Mouse (Mus musculus) forebrain, embryonic 12.5 days (tissue): ENCODE measurements around the gene Fbxo44. TPM values are rescaled to one million over a fixed set of nuclear protein-coding genes. Genes with fewer than 3 reads are reported as not detected.
A peak's percentile ranks its signal among the peaks of the same experiment; 100 is the strongest.
"Not testable (repeated sequence)": the region's sequence is repeated elsewhere in the genome, so short reads cannot be mapped to it uniquely, and the experiment has no call there.

ENCODE experiments used
- ATAC-seq: fragments of 200-750 bp; cut with Nextera tagmentation; 2 replicates; pipeline ENCODE4 v1.8.0; 2017; ENCODE audit warnings: moderate TSS enrichment; ENCODE audit not compliant: low FRiP score
- H3K27ac ChIP-seq: fragments of 300-500 bp; sonication (generic); 2 replicates; pipeline ENCODE4 v1.5.1; 2016; ENCODE audit warnings: mild to moderate bottlenecking
- H3K27me3 ChIP-seq: fragments of 300-500 bp; sonication (generic); 2 replicates; pipeline ENCODE4 v1.6.1; 2016; ENCODE audit warnings: mild to moderate bottlenecking
- H3K36me3 ChIP-seq: fragments of 300-500 bp; sonication (generic); replicated peaks from 2 replicates; pipeline ENCODE4 v1.6.1; 2016; ENCODE audit warnings: mild to moderate bottlenecking
- H3K4me1 ChIP-seq: fragments of 300-500 bp; sonication (generic); 2 replicates; pipeline ENCODE4 v1.6.1; 2016
- H3K4me2 ChIP-seq: fragments of 300-500 bp; sonication (generic); 2 replicates; pipeline ENCODE4 v1.6.1; 2016; ENCODE audit warnings: mild to moderate bottlenecking, moderate library complexity
- H3K4me3 ChIP-seq: fragments of 300-500 bp; sonication (generic); replicated peaks from 2 replicates; pipeline ENCODE4 v1.5.1; 2016; ENCODE audit warnings: mild to moderate bottlenecking
- H3K9ac ChIP-seq: fragments of 300-500 bp; sonication (generic); 2 replicates; pipeline ENCODE4 v1.6.1; 2016; ENCODE audit warnings: mild to moderate bottlenecking
- H3K9me3 ChIP-seq: fragments of 300-500 bp; sonication (generic); 2 replicates; pipeline ENCODE4 v1.6.1; 2016
- WGBS: fragments of 180-500 bp; shearing (Covaris S2); methylation state at CpG from one replicate; pipeline ENCODE4 v1.1.7; 2016; 5-methylcytosine and 5-hydroxymethylcytosine counted together
- polyA plus RNA-seq: library from polyadenylated mRNA; unstranded; fragments of >200 nt; fragmentation: Nextera tagmentation; extraction: Ambion mirVana; gene quantifications from 2 replicates; pipeline ENCODE4 v1.2.1, GENCODE M21; 2016

The Fbxo44 gene
- polyA plus RNA-seq, 1 experiment from 2014 or later, result 60.5 TPM

GRCm38 (mm10) chr4:148177716-148178115 is 17.4 kb upstream of the Fbxo44 start:
- Histone ChIP-seq H3K36me3 (no peaks in the 10 kb centered on the region), H3K4me2 (no peak overlapping the region), H3K4me3 (no peak overlapping the region), H3K27me3 (peaks cover 81% of the 10 kb centered on the region), H3K4me1 (peaks cover 22% of the 10 kb centered on the region), H3K9ac (no peak overlapping the region), H3K27ac (no peak overlapping the region), H3K9me3 (no peaks in the 10 kb centered on the region)
- ATAC-seq, result no peak

- 70% methylated on average over 5 of the region's 6 CpGs for WGBS
- H3K27me3 ChIP-seq, result peaks cover 92% of the 10 kb centered on the region
- not testable (repeated sequence) for ATAC-seq
Measured at GRCm38 (mm10) chr4:148176603-148177002, 16.3 kb upstream of the Fbxo44 start.

GRCm38 (mm10) chr4:148174495-148174862 is 14.2 kb upstream of the Fbxo44 start:
- H3K36me3 ChIP-seq, result no peaks in the 10 kb centered on the region
- no peaks in the 10 kb centered on the region for H3K9me3 ChIP-seq
- WGBS, result 5% methylated on average over 12 of the region's 12 CpGs
- H3K4me2 ChIP-seq, result peak overlapping the region; percentile 47
- H3K9ac ChIP-seq, result 0 out of 2 replicates have a peak overlapping the region, but pooled peaks have one; percentile 5
- peaks cover 96% of the 10 kb centered on the region for H3K27me3 ChIP-seq
- peaks cover 25% of the 10 kb centered on the region for H3K4me1 ChIP-seq
- peak overlapping the region; percentile 31; the same call in 1 of the 2 replicates for H3K27ac ChIP-seq
- no peak for ATAC-seq
- H3K4me3 ChIP-seq, result peak overlapping the region; percentile 25

More at GRCm38 (mm10) chr4:148176603-148177002, 16.3 kb upstream of the Fbxo44 start:
- not testable (repeated sequence) for H3K36me3 ChIP-seq, H3K9ac ChIP-seq, H3K27ac ChIP-seq, H3K9me3 ChIP-seq, H3K4me3 ChIP-seq, H3K4me2 ChIP-seq
- peaks cover 18% of the 10 kb centered on the region for H3K4me1 ChIP-seq

- WGBS, result under 1% methylated on average over 30 of the region's 30 CpGs
- Histone ChIP-seq H3K27ac (peak overlapping the region; percentile 31; the same call in 1 of the 2 replicates), H3K9ac (peak overlapping the region; percentile 5), H3K27me3 (peaks cover 94% of the 10 kb centered on the region), H3K4me1 (peaks cover 25% of the 10 kb centered on the region), H3K4me3 (peak overlapping the region; percentile 25), H3K9me3 (no peaks in the 10 kb centered on the region), H3K36me3 (no peaks in the 10 kb centered on the region), H3K4me2 (peak overlapping the region; percentile 47)
- ATAC-seq, result peak; percentile 75
Measured at GRCm38 (mm10) chr4:148173811-148174494, 13.7 kb upstream of the Fbxo44 start.

GRCm38 (mm10) chr4:148171261-148171660 is 11.0 kb upstream of the Fbxo44 start:
- Histone ChIP-seq H3K4me1 (peaks cover 34% of the 10 kb centered on the region), H3K9ac (no peak overlapping the region), H3K27ac (no peak overlapping the region), H3K4me3 (no peak overlapping the region), H3K36me3 (no peaks in the 10 kb centered on the region), H3K4me2 (no peak overlapping the region), H3K9me3 (no peaks in the 10 kb centered on the region), H3K27me3 (peaks cover 89% of the 10 kb centered on the region)
- 3% methylated on average over 3 of the region's 3 CpGs for whole genome bisulfite sequencing
- no peak for ATAC-seq

- H3K27ac ChIP-seq, result no peak overlapping the region
- H3K27me3 ChIP-seq, result peaks cover 89% of the 10 kb centered on the region
- H3K9ac ChIP-seq, result no peak overlapping the region
- H3K4me1 ChIP-seq, result peaks cover 38% of the 10 kb centered on the region
- H3K36me3 ChIP-seq, result no peaks in the 10 kb centered on the region
- H3K9me3 ChIP-seq, result no peaks in the 10 kb centered on the region
- ATAC-seq, result no peak
- no peak overlapping the region for H3K4me3 ChIP-seq
- WGBS, result 0% methylated on average over 2 of the region's 2 CpGs
- H3K4me2 ChIP-seq, result no peak overlapping the region
Measured at GRCm38 (mm10) chr4:148170842-148171241, 10.6 kb upstream of the Fbxo44 start.

- 24% methylated on average over 15 of the region's 15 CpGs for WGBS
- no peak overlapping the region for H3K4me3 ChIP-seq
- no peaks in the 10 kb centered on the region for H3K9me3 ChIP-seq
- no peak overlapping the region; the same call in 1 of the 2 replicates for H3K4me2 ChIP-seq
- peaks cover 89% of the 10 kb centered on the region for H3K27me3 ChIP-seq
- no peak overlapping the region for H3K27ac ChIP-seq
- H3K36me3 ChIP-seq, result no peaks in the 10 kb centered on the region
- ATAC-seq, result no peak
- no peak overlapping the region for H3K9ac ChIP-seq
- peaks cover 45% of the 10 kb centered on the region for H3K4me1 ChIP-seq
Measured at GRCm38 (mm10) chr4:148169586-148169985, 9.3 kb upstream of the Fbxo44 start.

- no peak overlapping the region for H3K4me3 ChIP-seq
- H3K4me2 ChIP-seq, result no peak overlapping the region
- no peaks in the 10 kb centered on the region for H3K9me3 ChIP-seq
- peaks cover 89% of the 10 kb centered on the region for H3K27me3 ChIP-seq
- H3K4me1 ChIP-seq, result peaks cover 46% of the 10 kb centered on the region
- H3K9ac ChIP-seq, result no peak overlapping the region
- WGBS, result 28% methylated on average over 7 of the region's 7 CpGs
- H3K36me3 ChIP-seq, result no peaks in the 10 kb centered on the region
- no peak for ATAC-seq
- no peak overlapping the region for H3K27ac ChIP-seq
Measured at GRCm38 (mm10) chr4:148168287-148168686, 8.0 kb upstream of the Fbxo44 start.

GRCm38 (mm10) chr4:148166986-148167385 is 6.7 kb upstream of the Fbxo44 start:
- H3K27me3 ChIP-seq, result peaks cover 89% of the 10 kb centered on the region
- peak overlapping the region; percentile 7; the same call in 1 of the 2 replicates for H3K4me3 ChIP-seq
- H3K36me3 ChIP-seq, result no peaks in the 10 kb centered on the region
- no peak overlapping the region for H3K9ac ChIP-seq
- H3K4me1 ChIP-seq, result peaks cover 42% of the 10 kb centered on the region
- no peak overlapping the region for H3K27ac ChIP-seq
- 11% methylated on average over 2 of the region's 4 CpGs for WGBS
- 0 out of 2 replicates have a peak, but pooled peaks have one; percentile 3 for ATAC-seq
- no peaks in the 10 kb centered on the region for H3K9me3 ChIP-seq
- H3K4me2 ChIP-seq, result peak overlapping the region; percentile 27

GRCm38 (mm10) chr4:148166431-148166830 is 6.1 kb upstream of the Fbxo44 start:
- H3K4me1 ChIP-seq, result peaks cover 41% of the 10 kb centered on the region
- no peak overlapping the region; the same call in 1 of the 2 replicates for H3K4me3 ChIP-seq
- no peak overlapping the region for H3K27ac ChIP-seq
- H3K9me3 ChIP-seq, result no peaks in the 10 kb centered on the region
- peaks cover 89% of the 10 kb centered on the region for H3K27me3 ChIP-seq
- no peak for ATAC-seq
- H3K36me3 ChIP-seq, result no peaks in the 10 kb centered on the region
- 2% methylated on average over 10 of the region's 10 CpGs for WGBS
- peak overlapping the region; percentile 27 for H3K4me2 ChIP-seq
- no peak overlapping the region for H3K9ac ChIP-seq

- ATAC-seq, result no peak
- Histone ChIP-seq H3K27ac (no peak overlapping the region), H3K4me1 (peaks cover 41% of the 10 kb centered on the region), H3K9ac (no peak overlapping the region), H3K36me3 (no peaks in the 10 kb centered on the region), H3K27me3 (peaks cover 91% of the 10 kb centered on the region), H3K4me2 (no peak overlapping the region), H3K4me3 (no peak overlapping the region), H3K9me3 (no peaks in the 10 kb centered on the region)
- 4% methylated on average over 17 of the region's 17 CpGs for WGBS
Measured at GRCm38 (mm10) chr4:148165551-148165950, 5.3 kb upstream of the Fbxo44 start.

- Histone ChIP-seq H3K9me3 (no peaks in the 10 kb centered on the region), H3K9ac (peak overlapping the region; percentile 58; the same call in 1 of the 2 replicates), H3K36me3 (no peaks in the 10 kb centered on the region), H3K4me3 (peak overlapping the region; percentile 29), H3K27ac (no peak overlapping the region), H3K4me1 (peaks cover 44% of the 10 kb centered on the region), H3K4me2 (peak overlapping the region; percentile 58), H3K27me3 (peaks cover 84% of the 10 kb centered on the region)
- 2% methylated on average over 16 of the region's 16 CpGs for WGBS
- no peak for ATAC-seq
Measured at GRCm38 (mm10) chr4:148164461-148164860, 4.2 kb upstream of the Fbxo44 start.

GRCm38 (mm10) chr4:148164002-148164439 is 3.7 kb upstream of the Fbxo44 start:
- under 1% methylated on average over 29 of the region's 29 CpGs for WGBS
- Histone ChIP-seq H3K4me2 (peak overlapping the region; percentile 58), H3K4me1 (peaks cover 46% of the 10 kb centered on the region), H3K9ac (peak overlapping the region; percentile 58), H3K9me3 (no peaks in the 10 kb centered on the region), H3K27ac (0 out of 2 replicates have a peak overlapping the region, but pooled peaks have one; percentile 36), H3K36me3 (no peaks in the 10 kb centered on the region), H3K27me3 (peaks cover 82% of the 10 kb centered on the region), H3K4me3 (peak overlapping the region; percentile 29)
- ATAC-seq, result peak; percentile 22; the same call in 1 of the 2 replicates
